Mouse (Mus musculus) adrenal gland, postnatal 10 days (tissue): ENCODE data around the gene Vstm2l. TPM values are rescaled to one million over a fixed set of nuclear protein-coding genes. Genes with fewer than 3 reads are reported as not detected.

Source experiments
- DNase-seq: peaks from one replicate; pipeline ENCODE4 v3.0.0; 2021; ENCODE audit warnings: mixed read lengths
- long read RNA-seq, 2 experiments: library from polyadenylated mRNA; stranded (forward); transcript quantifications; one replicate each; pipeline ENCODE4 v2.0.0; 2021
- total RNA-seq, 2 experiments: library from RNA; stranded (reverse); gene quantifications; 2 replicates each; pipeline ENCODE4 v1.2.3; 2021

The Vstm2l gene
- total RNA-seq: 10 to 100 TPM in 1 of 2 experiments, 1 to 10 TPM in 1; 7.3 to 15.7 TPM
- long read RNA-seq, experiment 1, transcript Vstm2l-201 (4 exons, 1,363 nt): major isoform, 5 of 5 reads
- long read RNA-seq, experiment 1, partial matches to known transcripts: 0 of 5 reads
- long read RNA-seq, experiment 1, other reads (novel, unspliced or antisense): 0 of 5 reads
- long read RNA-seq, experiment 2, transcript Vstm2l-201 (4 exons, 1,363 nt): major isoform, 9 of 10 reads
- long read RNA-seq, experiment 2, partial matches to known transcripts: 0 of 10 reads
- long read RNA-seq, experiment 2, other reads (novel, unspliced or antisense): 1 of 10 reads

DNA sequence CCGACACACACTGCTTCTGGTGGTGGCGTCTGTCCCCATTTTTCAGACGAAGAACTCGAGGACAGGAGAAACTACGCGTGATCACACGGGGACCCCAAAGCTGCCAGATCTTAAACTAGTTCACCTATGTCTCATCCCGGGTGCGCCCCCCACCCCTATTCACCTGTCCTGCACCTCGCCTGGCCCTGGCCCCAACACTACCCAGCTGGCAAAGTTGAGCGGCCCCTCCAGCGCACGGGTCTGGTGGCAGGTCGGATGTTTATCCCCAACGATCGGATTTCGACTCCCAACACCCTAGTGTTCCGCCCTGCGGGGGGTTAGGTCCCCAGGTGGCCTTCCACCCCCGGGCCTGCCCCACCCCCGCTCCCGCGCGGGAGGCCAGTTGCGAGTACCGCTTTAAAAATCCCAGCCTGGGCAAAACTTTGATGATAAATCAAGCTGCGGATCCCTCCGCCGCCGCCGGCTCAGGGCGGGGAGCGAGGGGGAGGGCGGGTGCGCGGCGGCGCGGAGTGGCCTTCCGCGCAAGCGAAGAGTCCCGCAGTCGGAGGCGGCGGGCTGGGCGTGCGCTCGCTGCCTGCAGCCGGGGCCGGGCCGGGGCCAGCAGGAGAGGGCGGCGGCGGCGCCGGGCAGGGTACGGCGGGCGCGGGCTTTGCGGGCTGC lies at the start of gene Vstm2l:
TSS of gene Vstm2l (plus strand) at position 549 of the 660 bp plus-strand sequence.
- peak; percentile 43 for DNase-seq

DNA sequence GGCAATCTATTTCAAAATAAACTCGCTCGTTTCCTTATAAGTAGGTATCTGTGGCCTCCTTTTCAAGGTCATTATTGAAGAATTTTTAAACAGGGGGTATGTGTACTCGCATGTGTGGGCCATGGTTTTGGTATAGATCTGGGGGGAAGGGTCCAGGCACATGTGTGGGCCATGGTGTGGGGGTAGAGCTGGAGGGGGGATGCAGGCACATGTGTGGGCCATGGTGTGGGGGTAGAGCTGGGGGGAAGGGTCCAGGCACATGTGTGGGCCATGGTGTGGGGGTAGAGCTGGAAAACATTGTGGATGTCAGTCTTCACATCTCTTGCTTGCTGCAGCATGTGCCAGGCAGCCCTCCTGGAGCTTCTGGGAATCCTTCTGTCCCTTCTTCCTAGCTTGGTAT lies 47.3 kb upstream of the Vstm2l start:
- DNase-seq: no peak

DNA sequence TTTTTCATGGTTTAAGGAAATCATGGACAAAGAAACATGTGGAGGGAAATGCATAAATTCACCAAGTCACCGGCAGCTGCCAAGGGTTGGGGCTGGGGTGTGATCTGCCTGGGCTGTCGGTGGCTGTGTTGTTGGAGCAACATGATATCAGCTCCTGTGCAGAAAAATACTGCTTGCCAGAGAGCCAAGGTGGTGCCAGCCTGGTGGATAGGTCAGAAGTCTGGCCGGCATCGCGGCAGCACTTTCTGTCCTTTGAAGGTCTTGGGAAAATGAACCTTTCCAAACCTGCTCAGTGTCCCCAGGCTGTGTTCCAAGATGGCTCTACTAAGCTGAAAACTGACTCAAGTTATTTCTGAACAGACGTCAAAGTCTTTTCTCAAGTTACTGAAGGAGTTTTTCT lies 44.2 kb upstream of the Vstm2l start:
- DNase-seq: peak; percentile 67

DNA sequence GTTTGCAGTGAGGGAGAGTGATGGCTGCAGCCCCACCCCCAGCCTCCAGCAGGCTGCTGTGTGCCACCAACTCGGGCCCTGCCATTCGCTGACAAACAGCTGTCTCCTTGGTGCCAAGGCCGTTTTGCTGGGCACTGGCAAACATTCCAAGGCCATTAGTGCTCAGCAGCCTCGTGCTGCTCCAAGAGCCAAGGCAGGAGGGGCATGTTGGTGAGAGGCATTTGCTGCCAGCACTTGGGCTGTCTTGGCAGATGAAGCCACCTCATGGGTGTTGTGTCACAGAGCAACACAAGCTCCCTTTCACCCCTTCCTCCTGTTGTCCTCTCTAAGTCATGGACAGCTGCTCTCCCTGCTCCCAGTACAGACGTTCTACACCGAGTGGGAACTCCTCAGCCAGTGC lies 41.2 kb upstream of the Vstm2l start:
- DNase-seq: peak; percentile 91

DNA sequence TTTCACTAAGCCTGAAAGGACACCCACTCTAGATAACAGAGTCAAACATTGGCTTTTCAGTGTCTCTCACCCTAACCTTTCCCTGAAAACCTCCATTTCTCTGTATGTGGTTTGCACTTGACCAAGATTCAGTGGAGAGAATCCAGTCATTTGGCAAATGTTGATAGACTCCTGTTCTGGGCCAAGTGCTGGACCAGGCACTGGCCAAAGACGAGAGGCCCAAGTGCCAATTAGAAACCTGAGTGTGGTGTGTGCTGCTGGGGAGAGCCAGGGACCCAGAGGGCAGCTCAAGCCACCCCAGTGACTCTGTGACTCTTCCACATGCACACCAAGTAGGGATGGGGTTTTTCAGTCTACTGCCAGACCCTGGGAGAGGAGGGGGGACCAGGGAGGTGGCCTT lies 40.8 kb upstream of the Vstm2l start:
- peak; percentile 45 for DNase-seq

DNA sequence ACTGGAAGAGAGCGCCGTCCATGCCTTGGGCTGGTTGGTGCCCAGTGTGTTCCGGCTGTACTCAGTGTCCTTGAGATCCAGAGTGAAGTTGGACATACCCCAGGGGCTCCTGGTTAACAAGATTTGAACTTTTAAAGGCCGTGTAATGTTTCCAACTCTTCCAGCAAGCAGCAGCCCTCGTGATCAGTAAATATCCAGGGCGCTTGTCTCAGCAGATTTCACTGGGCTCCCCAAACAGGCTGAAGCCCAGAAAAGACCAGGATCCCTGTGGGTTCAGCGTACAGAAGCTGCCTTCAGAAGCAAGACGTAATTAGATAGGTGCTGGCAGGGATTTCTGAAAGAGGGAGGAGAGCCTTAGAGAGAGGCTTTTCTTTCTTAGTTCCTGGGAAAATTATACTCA lies 39.3 kb upstream of the Vstm2l start:
- peak; percentile 35 for DNase-seq

DNA sequence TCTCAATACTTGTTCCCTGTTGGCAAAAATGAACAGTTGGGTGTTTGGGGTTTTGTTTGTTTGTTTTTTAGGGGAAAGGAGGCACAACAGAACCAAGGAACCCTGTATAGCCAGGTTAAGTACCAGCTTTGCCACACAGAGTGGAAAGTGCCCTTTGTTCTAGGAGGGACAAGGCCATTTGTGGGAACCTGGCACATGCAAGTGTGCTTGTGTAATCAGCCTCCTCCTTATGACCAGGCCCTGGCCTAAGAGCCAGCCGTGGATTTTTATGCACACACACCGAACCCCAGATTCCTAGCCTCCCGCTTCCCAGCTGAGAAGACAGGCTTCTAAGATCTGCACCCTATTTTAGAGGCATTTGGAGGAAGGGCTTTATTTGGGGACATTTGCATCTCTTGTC lies 37.1 kb upstream of the Vstm2l start:
- peak; percentile 56 for DNase-seq

DNA sequence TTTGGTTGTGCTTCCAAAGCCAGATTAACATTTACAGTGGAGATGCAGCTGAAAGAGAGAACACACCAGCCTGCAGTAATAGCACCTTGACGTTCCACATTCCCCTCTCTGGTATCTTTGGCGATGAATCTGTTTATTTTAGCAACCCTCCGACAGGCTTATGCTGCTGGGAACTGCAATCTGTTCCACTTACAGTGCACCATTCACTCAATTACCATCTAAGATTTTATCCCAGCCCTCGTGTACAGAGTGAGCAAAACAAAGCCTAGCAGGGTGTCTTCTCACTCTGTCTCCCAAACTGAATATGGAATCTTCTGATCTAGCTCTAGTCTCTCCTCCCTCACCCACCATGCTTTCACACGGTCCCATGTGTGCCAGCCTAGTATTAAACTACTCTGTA lies 36.5 kb upstream of the Vstm2l start:
- no peak for DNase-seq

DNA sequence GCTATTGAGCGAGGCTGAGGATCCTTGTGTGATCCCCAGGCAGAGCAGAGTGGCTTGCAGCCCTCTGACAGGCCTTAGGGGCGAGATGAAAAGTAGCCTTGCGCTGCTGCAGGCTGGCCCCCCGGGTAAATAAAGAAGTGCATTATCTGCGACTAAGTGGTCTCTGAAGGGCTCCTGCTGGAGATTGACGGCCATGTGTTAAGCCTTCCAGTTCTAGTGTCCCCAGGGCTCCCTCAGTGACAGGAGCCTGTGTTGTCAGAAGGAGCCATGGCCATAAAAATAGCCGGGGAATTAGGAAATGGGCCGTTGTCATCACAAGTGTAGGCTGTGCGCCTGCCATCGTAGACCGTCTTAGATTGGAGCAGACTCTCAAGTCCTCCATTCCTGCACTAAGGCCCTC lies 32.5 kb upstream of the Vstm2l start:
- DNase-seq: no peak

DNA sequence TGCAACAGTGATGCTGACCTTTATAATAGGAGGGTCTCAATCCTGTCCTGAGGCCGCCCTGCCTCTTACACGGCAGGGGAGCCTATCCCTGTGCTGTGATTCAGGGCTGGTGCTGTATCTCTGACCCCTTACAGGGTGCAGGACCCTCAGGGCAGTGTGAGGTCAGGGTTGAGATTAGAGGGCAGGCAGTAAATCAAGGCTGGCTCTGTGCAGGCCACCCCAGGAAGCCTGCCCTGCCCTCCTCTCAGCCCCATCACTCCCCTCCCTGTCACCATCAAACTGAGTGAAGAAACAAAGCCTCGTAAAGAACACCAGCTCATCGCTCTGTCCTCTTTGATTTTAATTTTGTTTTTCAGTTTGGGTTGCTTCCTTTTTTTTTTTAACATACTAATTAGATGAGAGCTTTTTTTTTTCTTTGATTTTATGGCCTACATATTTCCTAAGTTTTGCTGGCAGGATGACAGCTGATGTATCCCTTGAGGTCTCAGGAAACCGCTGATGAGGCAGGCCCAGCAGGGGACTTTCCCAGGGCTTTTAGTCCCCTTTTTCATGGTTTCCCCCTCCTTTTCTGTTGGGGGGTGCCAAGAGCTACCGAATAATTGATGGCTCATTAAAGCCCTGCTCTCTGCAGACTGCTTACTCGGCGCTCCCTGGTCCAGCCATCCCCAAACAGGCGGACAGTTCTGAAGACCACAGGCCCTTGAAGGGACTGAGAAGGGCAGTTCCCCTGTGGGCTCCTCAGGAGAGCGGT lies 27.0 kb upstream of the Vstm2l start:
- no peak for DNase-seq

DNA sequence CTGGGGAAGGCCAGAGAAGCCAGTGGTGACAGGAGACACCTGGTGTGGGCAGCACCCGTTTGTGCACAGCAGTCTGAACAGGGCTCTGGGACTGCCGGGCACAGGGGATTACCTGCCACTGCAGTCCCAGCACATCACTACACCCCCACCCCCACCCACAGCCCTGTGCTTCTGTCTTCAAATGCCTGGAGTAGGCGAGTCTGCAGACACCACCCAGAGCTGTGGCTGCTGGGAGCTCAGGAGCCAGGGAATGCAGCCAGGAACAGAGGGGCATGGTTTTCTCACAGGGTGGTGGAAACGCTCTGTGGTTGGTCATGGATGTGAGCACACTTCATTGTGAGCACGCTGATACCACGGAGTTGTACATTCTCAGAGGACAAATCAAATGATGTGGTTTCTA lies 23.3 kb upstream of the Vstm2l start:
- no peak for DNase-seq

DNA sequence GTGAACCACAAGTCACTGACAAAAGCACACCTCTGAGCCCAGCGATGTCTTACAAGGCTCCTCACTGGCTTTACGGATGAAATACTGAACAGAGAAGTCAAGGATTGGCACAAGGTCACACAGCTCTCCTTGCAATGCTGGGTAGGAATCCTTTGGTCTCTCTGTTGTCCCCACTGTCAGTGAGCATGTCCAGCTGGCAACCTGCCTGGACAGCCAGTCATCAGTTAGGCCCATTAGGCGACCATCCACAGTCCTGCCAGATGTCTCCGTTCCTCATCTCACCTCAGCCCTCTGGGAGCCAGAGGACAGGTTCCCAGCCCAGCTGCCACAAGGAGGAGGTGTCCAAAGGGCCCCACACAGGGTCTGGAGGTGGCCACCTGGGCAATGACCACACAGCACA lies 17.3 kb upstream of the Vstm2l start:
- DNase-seq: peak; percentile 57

DNA sequence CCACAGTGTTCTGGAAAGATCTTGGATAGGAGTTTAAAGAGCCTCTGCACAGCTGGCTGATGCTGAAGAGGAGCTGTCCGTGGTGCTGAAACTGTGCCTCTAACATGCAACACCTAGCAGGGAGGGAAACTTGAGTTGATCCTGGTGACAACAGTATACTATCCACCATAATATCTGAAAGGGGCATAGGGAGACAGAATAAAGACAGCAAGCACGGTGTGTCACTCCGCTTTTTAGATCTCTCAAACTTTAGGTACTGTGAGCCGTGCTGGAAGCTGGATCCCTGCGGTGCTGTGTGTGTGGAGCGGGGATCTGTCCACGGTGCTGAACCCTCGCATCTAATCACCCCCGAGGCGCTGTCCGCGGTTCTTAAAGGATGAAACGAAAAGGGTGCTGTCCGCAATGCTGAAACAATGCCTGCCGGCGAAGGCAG lies 1.2 kb upstream of the Vstm2l start:
- DNase-seq: peak; percentile 91

DNA sequence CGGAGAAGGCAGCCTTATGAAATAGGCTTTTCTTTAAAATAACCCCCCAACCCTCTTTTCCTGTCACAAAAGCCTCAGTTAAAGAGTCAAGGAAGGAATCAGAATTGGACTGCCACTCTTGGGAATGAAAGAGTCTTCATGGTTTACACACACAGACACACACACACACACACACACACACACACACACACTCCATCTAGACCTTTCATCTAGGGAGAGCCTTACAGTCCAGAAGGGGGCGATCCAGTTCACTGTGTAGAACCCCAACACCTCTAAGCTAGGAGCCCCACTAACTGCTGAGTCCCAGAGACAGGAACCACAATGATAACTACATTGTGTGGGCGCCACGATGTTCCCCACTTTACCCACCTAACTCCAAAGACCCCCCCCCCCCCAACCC lies 748 bp upstream of the Vstm2l start:
- DNase-seq: no peak

DNA sequence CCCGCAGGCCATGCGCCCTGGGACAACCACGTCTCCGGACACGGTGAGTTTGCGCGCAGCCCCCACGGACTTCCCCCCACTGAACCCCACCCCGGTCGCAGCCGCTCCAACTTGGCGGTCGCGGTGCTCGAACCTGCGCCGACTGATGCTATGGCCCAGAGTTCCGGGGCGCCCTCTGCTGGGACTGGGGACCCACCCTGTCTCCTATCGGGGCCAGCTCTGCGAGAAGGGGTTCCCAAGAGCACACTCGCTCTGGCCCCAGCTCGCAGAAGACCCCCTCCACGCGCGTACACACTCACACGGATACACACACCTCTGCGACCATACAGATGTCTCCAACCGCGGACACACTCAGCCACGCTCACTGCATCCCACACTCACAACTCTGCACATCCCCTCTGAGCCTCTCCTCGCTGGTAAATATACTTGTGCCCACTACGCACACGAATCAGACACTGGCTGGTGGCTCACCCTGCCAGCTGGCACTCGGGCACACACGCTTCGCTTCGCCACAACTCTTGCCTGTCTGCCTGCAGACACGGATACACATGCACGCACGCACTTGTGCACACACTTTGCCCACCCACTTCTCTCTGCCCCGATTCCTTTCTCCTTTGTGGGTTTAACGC lies 550 bp downstream of the Vstm2l start:
- DNase-seq: no peak

DNA sequence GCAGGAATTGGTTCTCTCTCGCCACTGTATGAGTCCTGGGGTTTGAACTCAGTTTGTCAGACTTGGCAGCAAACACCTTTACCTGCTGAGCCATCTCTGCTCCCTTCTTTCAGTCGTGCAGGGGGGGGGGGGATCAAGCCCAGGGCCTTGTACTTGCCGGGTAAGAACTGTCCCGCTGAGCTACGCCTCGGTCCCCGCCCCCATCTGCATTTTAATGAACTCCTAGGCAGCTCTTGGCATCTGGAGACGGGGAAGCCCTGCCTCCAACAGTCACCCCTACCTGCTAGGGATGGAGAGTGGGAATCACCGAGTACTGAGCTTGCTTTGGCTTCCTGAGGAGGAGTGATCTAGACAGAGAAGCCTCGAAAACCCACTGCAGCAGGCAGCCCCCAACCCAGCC lies 4.1 kb downstream of the Vstm2l start:
- DNase-seq: no peak

DNA sequence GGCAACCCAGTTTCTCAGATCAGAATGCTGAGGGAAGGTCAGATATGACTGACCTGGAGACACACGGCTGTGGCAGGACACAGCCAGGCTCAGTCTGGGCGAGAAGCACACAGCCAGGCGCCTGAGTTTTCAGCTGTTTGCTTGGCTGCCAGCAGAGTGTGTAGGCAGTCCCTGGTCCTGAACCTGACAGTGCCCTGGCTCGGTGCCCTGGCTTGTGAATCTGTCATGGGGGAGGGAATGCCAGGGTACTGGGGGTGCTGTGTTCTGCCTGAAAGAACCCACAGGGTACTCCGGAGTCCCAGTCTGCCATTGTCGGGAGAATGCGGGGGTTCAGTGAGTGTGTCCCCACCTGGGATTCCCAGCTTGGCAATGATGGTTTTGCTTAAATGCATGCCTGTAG lies 7.1 kb downstream of the Vstm2l start:
- no peak for DNase-seq

DNA sequence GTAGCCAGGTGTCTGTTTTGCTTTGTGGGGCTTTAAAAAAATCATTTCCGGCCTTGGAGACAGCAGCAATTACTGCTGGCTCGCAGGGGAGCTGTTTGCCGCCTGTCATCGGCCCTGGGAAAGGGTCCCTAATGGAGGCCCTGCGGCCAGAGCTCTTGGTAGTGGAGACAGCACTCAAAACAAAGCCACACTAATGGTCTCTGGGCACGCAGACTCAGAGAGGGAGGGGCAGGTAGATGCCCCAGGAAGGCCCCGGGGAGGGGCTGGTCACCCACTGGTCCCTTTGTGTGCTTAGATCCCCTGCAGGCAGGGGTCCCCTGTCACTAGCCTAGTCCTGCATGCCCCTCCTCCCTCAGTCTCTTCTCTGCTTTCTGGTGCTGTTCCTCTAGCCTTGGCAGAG lies 9.0 kb downstream of the Vstm2l start:
- DNase-seq: no peak

DNA sequence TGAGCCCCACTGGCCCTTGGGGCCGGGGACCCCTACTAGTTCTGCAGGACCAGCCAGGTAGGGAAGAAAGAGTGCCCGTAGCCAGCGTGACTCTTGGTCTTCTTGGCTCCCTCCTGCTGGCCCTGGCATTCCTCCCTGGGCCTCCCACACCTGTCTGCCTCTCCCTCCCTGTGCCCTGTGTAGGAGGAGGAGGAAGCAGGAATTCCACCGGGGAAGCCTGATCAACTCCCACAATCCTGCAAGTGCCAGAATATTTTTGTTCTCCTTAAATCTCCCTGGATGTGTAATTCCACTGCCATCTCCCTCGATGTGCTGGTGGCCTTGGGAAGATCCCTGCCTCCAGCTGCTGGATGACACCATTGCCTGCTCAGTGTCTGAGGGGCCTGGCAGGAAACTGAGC lies 10.1 kb downstream of the Vstm2l start:
- no peak for DNase-seq

DNA sequence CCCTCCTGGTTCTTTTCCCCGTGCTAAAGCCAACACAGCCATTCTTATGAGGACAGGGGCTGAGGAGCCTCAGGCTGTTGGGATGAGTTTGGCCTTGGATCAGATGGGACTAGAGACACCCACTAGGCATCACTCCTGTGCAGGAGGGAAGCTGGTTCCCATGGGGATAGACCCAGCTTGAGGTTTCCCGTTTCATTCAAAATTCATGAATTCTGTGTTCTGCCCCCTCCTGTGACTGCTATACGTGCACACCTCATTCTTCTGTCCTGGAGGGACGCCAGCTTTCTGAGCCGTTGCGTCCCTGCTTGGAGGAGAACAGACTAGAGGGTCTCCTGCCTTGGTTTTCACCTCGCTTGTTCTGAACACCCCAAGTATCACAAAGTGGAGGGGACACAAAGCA lies 12.0 kb downstream of the Vstm2l start:
- no peak for DNase-seq

DNA sequence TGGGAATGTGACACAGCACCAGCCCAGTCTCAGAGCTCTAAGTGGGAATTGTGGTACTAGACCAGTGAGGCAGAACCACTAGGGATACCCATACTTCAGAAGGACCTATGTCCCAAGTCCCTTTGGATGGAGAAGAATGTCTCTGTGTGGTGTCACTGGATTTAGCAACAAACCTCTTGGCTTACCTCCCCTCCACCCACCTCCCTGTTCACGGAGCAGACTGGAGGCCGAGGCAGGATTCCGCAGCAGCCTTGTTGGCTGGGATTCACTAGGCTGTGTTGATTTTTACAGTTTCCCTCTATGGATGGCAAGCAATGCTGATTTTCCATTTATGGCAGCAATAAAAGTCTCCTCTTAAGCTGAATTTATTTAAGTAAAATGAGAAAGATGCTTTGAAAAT lies 12.5 kb downstream of the Vstm2l start:
- no peak for DNase-seq

DNA sequence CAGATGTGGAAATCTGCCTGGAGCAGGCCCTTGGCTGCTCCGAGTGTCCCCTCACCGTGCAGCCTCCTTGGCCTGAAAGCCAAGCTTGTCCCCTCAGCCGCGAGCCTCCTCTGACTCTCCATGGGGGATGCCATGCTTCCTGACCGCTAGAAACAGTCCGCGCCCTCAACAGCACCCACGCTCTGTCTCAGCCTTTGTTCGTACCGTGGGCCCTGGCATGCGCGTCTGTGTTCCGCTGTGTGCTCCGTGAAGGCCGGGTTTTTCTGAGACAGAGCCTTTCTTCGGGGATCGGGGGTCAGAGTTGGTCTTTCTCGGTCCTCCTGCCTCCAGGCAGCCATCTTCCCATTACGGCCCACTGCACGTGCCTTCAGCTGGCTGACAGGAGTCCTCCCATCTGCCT lies 12.9 kb downstream of the Vstm2l start:
- no peak for DNase-seq

DNA sequence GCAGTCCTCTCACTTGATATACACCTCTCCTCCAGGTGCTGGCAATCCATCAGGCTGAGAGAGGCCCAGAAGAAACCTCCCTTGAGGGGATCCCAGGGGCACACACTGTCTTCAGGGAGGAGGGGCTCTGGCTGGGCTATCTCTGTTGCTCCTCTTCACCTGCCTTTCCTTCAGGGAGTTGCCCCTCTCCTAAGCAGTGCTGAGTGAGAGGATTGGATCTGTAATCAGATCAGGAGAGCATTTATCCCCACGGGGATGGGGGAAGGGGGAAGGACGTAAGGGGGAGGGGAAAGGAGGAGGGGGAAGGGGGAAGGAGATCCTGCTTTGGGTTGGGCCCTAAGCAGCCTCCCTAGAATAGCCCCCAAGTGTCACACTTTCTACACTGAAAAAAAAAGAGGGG lies 13.4 kb downstream of the Vstm2l start:
- no peak for DNase-seq
